Mouse (Mus musculus) liver, embryonic 14.5 days (tissue): Measurements from ENCODE around the gene Fgfr2. TPM values are rescaled to one million over a fixed set of nuclear protein-coding genes. Genes with fewer than 3 reads are reported as not detected.

Experiments used
- ATAC-seq: fragments of 200-750 bp; cut with Nextera tagmentation; 2 replicates; pipeline ENCODE4 v1.8.0; 2017; ENCODE audit warnings: moderate number of reproducible peaks, mild to moderate bottlenecking, moderate library complexity; ENCODE audit not compliant: insufficient read depth
- DNase-seq, 3 experiments: peaks; one replicate each; pipeline ENCODE4 v3.0.0-alpha.2; 2012 to 2013; ENCODE audit warnings: low read depth in 3 of 3, low spot score in 3 of 3
- H3K27ac ChIP-seq: fragments of 300-500 bp; sonication (generic); 2 replicates; pipeline ENCODE4 v1.5.1; 2014; ENCODE audit warnings: moderate library complexity, mild to moderate bottlenecking, control low read depth, inconsistent platforms
- H3K27me3 ChIP-seq: fragments of 300-500 bp; sonication (generic); 2 replicates; pipeline ENCODE4 v1.6.1; 2014; ENCODE audit warnings: mild to moderate bottlenecking, low read length, moderate library complexity; ENCODE audit not compliant: control insufficient read depth, insufficient read depth
- H3K36me3 ChIP-seq: fragments of 300-500 bp; sonication (generic); replicated peaks from 2 replicates; pipeline ENCODE4 v1.6.1; 2014; ENCODE audit warnings: low read depth; ENCODE audit not compliant: control insufficient read depth, insufficient read depth
- H3K4me1 ChIP-seq, 2 experiments: fragments of 200-500 bp in 1 of 2; fragments of 300-500 bp in 1 of 2; sonication (generic) in 1 of 2; replicated peaks; 2 replicates each; pipeline ENCODE4 v1.6.1; 2012 to 2014; ENCODE audit warnings: antibody characterized with exemption in 1 of 2, inconsistent platforms in 1 of 2, low read length in 1 of 2; ENCODE audit not compliant: control insufficient read depth in 2 of 2, insufficient read depth in 2 of 2
- H3K4me2 ChIP-seq: fragments of 300-500 bp; sonication (generic); 2 replicates; pipeline ENCODE4 v1.6.1; 2014; ENCODE audit warnings: low read depth, mild to moderate bottlenecking, control low read depth, moderate library complexity
- H3K4me3 ChIP-seq, 2 experiments: fragments of 200-500 bp in 1 of 2; fragments of 300-500 bp in 1 of 2; sonication (generic) in 1 of 2; 2 replicates each; pipeline ENCODE4 v1.5.1; 2012 to 2014; ENCODE audit warnings: low read depth in 2 of 2, low read length in 2 of 2, mild to moderate bottlenecking in 2 of 2, control low read depth in 1 of 2, inconsistent platforms in 1 of 2, moderate library complexity in 1 of 2; ENCODE audit not compliant: insufficient read depth in 1 of 2
- H3K9ac ChIP-seq: fragments of 300-500 bp; sonication (generic); replicated peaks from 2 replicates; pipeline ENCODE4 v1.6.1; 2014; ENCODE audit warnings: mild to moderate bottlenecking, control low read depth, moderate library complexity
- H3K9me3 ChIP-seq: fragments of 300-500 bp; sonication (generic); 2 replicates; pipeline ENCODE4 v1.6.1; 2016; ENCODE audit warnings: low read length, mixed read lengths; ENCODE audit not compliant: control insufficient read depth
- CTCF ChIP-seq: IDR thresholded peaks from 2 replicates; pipeline ENCODE4 v1.5.1; 2016; ENCODE audit warnings: antibody characterized with exemption, low read depth, control low read depth
- EP300 ChIP-seq: IDR thresholded peaks from 2 replicates; pipeline ENCODE4 v1.6.1; 2016; ENCODE audit warnings: antibody characterized with exemption, low read depth
- WGBS: fragments of 180-500 bp; shearing (Covaris S2); extraction: QIAGEN DNeasy Blood & Tissue Kit; methylation state at CpG from one replicate; pipeline ENCODE4 v1.1.7; 2014; ENCODE audit not compliant: insufficient replicate concordance; 5-methylcytosine and 5-hydroxymethylcytosine counted together
- polyA plus RNA-seq, 2 experiments: library from polyadenylated mRNA; depleted of rRNA in 1 of 2; stranded (reverse) in 1 of 2; unstranded in 1 of 2; fragments of >200 nt; fragmentation: Nextera tagmentation in 1 of 2; extraction: Ambion mirVana in 1 of 2; gene quantifications; 2 replicates each; pipeline versions ENCODE4 v1.2.1 to v1.2.3; 2012 to 2014

Gene Fgfr2
- polyA plus RNA-seq, 2 experiments = 7.9 to 8.8 TPM

DNA sequence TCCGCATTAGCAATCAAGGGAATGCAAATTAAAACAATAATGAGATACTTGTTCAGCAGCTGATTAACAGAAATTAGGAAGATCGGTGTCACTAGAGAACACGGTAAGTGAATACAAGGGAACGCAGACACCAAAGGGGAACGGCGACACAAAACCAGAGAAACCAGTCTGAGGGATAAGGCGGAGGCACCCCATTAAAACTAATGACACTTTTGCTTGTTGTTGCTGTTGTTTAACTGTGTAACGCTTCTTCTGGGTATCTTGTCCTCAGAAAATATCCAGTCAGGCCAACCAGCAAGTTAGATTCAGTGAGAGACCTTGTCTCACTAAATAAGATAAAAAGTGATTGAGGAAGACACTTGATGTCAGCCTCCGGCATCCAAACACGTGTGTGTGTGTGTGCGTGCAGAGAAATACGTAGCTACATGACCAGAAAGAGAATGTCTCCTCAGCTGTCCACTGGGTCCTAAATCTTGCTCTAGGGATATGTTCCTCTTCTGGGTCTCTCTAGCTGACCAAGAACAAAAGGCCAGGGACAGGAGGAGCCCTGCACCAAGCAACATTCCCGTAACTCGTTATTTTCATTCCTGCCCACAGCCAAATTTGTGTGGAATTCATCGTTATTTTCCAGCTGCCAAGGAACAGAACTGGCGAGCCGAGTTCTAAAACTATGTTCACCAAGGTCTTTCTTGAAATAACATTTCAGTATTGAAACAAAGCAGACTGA is 2901.3 kb downstream of the Fgfr2 start:
- Histone ChIP-seq H3K4me2 (no peak overlapping the region), H3K4me3 (no peak overlapping the region), H3K4me1 (peaks cover 0 to 21% of the 10 kb centered on the region in 2 experiments; a peak in 3 of 4 replicates), H3K27me3 (no peaks in the 10 kb centered on the region), H3K9me3 (no peaks in the 10 kb centered on the region), H3K9ac (no peak overlapping the region), H3K36me3 (no peaks in the 10 kb centered on the region), H3K27ac (no peak overlapping the region)
- no peak for TF ChIP-seq CTCF
- no peak for TF ChIP-seq EP300
- 72% methylated on average over 17 of the region's 17 CpGs for WGBS
- DNase-seq (no peak), ATAC-seq (no peak)

GRCm38 (mm10) chr7:130220627-130221026 is 2902.5 kb downstream of the Fgfr2 start:
- H3K4me3 ChIP-seq = no peak overlapping the region
- peaks cover 0 to 18% of the 10 kb centered on the region in 2 experiments; a peak in 3 of 4 replicates for H3K4me1 ChIP-seq
- no peak for TF ChIP-seq CTCF
- no peak for TF ChIP-seq EP300
- no peak overlapping the region for H3K27ac ChIP-seq
- no peaks in the 10 kb centered on the region for H3K27me3 ChIP-seq
- DNase-seq (no peak), ATAC-seq (no peak)
- no peak overlapping the region for H3K9ac ChIP-seq
- no peaks in the 10 kb centered on the region for H3K9me3 ChIP-seq
- H3K36me3 ChIP-seq = no peaks in the 10 kb centered on the region
- no peak overlapping the region for H3K4me2 ChIP-seq
- 68% methylated on average over 4 of the region's 4 CpGs for WGBS

- Histone ChIP-seq H3K4me2 (no peak overlapping the region), H3K36me3 (no peaks in the 10 kb centered on the region), H3K4me3 (no peak overlapping the region), H3K27ac (no peak overlapping the region), H3K9me3 (no peaks in the 10 kb centered on the region), H3K9ac (no peak overlapping the region), H3K4me1 (peaks cover 0 to 18% of the 10 kb centered on the region in 2 experiments; a peak in 3 of 4 replicates), H3K27me3 (no peaks in the 10 kb centered on the region)
- DNase-seq (peak in 2 of 3 experiments; percentile 9 to 37), ATAC-seq (0 out of 2 replicates have a peak, but pooled peaks have one; percentile 45)
- WGBS = 60% methylated on average over 4 of the region's 4 CpGs
- no peak for TF ChIP-seq EP300
- no peak for TF ChIP-seq CTCF
Observed at GRCm38 (mm10) chr7:130219844-130220243, 2903.3 kb downstream of the Fgfr2 start.

DNA sequence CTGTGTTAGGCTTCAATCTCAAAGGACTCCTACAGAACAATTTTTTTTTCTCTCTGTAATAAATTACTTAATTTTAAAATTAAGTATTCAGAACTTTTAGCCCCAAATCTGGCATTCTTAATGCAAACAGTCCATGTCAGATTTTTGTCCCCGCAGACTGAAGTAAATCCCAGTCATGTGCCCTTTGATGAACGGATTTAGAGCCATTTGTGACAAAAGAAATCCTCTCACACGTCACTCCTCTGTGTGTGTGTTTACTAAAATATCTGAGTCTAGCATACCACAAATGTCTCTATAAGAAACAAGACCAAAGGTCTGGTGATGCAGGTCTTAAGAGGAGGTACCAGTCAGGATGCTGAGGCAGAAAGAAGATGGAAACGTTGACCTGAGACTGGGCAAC is 2906.9 kb downstream of the Fgfr2 start:
- Histone ChIP-seq H3K9me3 (no peaks in the 10 kb centered on the region), H3K4me1 (peaks cover 0 to 11% of the 10 kb centered on the region in 2 experiments; a peak in 2 of 4 replicates), H3K36me3 (no peaks in the 10 kb centered on the region), H3K4me2 (no peak overlapping the region), H3K9ac (no peak overlapping the region), H3K27me3 (no peaks in the 10 kb centered on the region), H3K4me3 (no peak overlapping the region), H3K27ac (no peak overlapping the region)
- TF ChIP-seq EP300 = no peak
- no peak for TF ChIP-seq CTCF
- DNase-seq = no peak
- WGBS = 50% methylated on average over 4 of the region's 4 CpGs
- ATAC-seq = no peak

DNA sequence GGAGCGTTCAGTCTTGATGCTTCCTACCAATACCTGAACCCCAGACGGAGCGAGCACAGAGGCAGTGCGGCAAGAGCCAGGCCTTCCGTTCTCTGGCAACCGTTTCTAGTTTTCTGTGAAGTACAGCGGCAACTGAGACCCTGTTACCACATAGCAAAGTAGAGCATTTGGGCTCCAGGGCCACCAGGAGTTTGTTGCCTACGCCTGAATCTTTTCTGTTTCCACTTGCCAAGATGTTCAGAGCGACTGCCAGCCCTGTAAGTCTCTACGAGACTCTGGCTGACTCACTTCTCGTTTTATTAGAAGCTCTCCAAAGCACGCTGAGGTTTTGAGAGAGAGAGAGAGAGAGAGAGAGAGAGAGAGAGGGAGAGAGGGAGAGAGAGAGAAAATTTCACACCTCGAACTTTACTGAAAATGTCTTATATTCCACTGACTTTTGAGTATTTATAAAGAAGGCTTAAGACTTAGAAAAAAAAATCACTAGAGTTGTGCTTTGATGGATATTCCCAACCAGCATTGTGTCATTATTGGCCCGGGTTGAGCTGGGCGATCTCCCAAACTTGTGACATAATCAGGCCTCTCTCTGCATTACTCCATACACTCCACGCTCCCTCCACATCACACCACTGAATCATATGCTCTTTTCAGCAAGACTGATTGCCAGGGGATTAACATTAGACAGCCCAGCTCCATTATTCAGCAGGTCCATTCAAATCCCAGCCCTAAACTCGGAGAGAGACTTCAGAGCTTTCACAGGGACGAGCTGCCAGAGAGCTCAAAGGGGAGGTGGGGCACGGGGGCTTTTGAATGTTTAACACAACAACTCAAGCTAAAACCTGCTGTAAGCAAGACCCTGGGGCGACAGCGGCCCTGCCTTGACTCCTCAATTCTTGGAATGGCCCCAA is 2907.6 kb downstream of the Fgfr2 start:
- Histone ChIP-seq H3K9me3 (no peaks in the 10 kb centered on the region), H3K4me3 (no peak overlapping the region), H3K36me3 (no peaks in the 10 kb centered on the region), H3K4me2 (no peak overlapping the region), H3K9ac (no peak overlapping the region), H3K4me1 (peaks cover 0 to 9% of the 10 kb centered on the region in 2 experiments; a peak in 1 of 4 replicates), H3K27me3 (no peaks in the 10 kb centered on the region), H3K27ac (no peak overlapping the region)
- 47% methylated on average over 21 of the region's 21 CpGs for WGBS
- DNase-seq (no peak), ATAC-seq (no peak)
- no peak for TF ChIP-seq CTCF
- no peak for TF ChIP-seq EP300
